Mouse (Mus musculus) ES-E14 (cell line): Measurements from ENCODE around the gene Pgap3. TPM values are rescaled to one million over a fixed set of nuclear protein-coding genes. Genes with fewer than 3 reads are reported as not detected.

Experiments used
- DNase-seq: peaks from one replicate; pipeline ENCODE4 v3.0.0-alpha.2; 2013; ENCODE audit warnings: low read depth, low spot score
- H3K27ac ChIP-seq: 2 replicates; pipeline ENCODE4 v1.5.1; 2012; ENCODE audit warnings: low read depth, mild to moderate bottlenecking, low read length, moderate library complexity, mixed read lengths; ENCODE audit not compliant: poor library complexity, insufficient read depth, severe bottlenecking
- H3K36me3 ChIP-seq: 2 replicates; pipeline ENCODE4 v1.6.1; 2012; ENCODE audit warnings: mild to moderate bottlenecking, low read length, moderate library complexity, mixed read lengths; ENCODE audit not compliant: control insufficient read depth, poor library complexity, insufficient read depth, severe bottlenecking
- H3K4me1 ChIP-seq, 2 experiments: fragments of 150-350 bp in 1 of 2; sonication (generic) in 1 of 2; 2 replicates each; pipeline ENCODE4 v1.6.1; 2012; ENCODE audit warnings: low read length in 2 of 2, mild to moderate bottlenecking in 1 of 2, mixed read lengths in 1 of 2; ENCODE audit not compliant: control insufficient read depth in 2 of 2, insufficient read depth in 2 of 2, poor library complexity in 1 of 2
- H3K4me3 ChIP-seq, 2 experiments: fragments of 150-350 bp in 1 of 2; sonication (generic) in 1 of 2; 2 replicates each; pipeline ENCODE4 v1.5.1; 2012; ENCODE audit warnings: low read length in 2 of 2, low read depth in 1 of 2, mild to moderate bottlenecking in 1 of 2, mixed read lengths in 1 of 2; ENCODE audit not compliant: insufficient read depth in 1 of 2, poor library complexity in 1 of 2, severe bottlenecking in 1 of 2
- H3K9ac ChIP-seq: 2 replicates; pipeline ENCODE4 v1.6.1; 2012; ENCODE audit warnings: low read depth, mild to moderate bottlenecking, low read length, mixed read lengths; ENCODE audit not compliant: poor library complexity, insufficient read depth, severe bottlenecking
- H3K9me3 ChIP-seq: fragments of 150-350 bp; sonication (generic); 2 replicates; pipeline ENCODE4 v1.6.1; 2012; ENCODE audit warnings: low read depth, mild to moderate bottlenecking, low read length; ENCODE audit not compliant: control insufficient read depth, insufficient read depth
- CHD2 ChIP-seq: IDR thresholded peaks from 2 replicates; pipeline ENCODE4 v1.6.1; 2014; ENCODE audit warnings: mild to moderate bottlenecking, low read depth, low read length, inconsistent platforms
- HCFC1 ChIP-seq: IDR thresholded peaks from 2 replicates; pipeline ENCODE4 v1.6.1; 2012; ENCODE audit warnings: low read length, inconsistent platforms, borderline replicate concordance; ENCODE audit not compliant: insufficient read depth
- MAFK ChIP-seq: IDR thresholded peaks from 2 replicates; pipeline ENCODE4 v1.6.1; 2014; ENCODE audit warnings: mild to moderate bottlenecking, low read depth, low read length, inconsistent platforms; ENCODE audit not compliant: insufficient read depth
- ZC3H11A ChIP-seq: IDR thresholded peaks from 2 replicates; pipeline ENCODE4 v1.6.1; 2012; ENCODE audit warnings: low read depth, mild to moderate bottlenecking, inconsistent platforms, low read length, borderline replicate concordance
- ZNF384 ChIP-seq: IDR thresholded peaks from 2 replicates; pipeline ENCODE4 v1.6.1; 2012; ENCODE audit warnings: low read depth, low read length, inconsistent platforms
- in situ Hi-C, 2 experiments: fragments of 600-800 bp; cut with MboI; formaldehyde crosslinking; loops; one replicate each; pipeline ENCODE4 v1.15.1; 2025; ENCODE audit warnings: low sequenced_read_pairs in 2 of 2, inconsistent platforms in 1 of 2; ENCODE audit not compliant: unreplicated experiment in 2 of 2
- total RNA-seq: library from RNA; depleted of rRNA; stranded (reverse); fragments of 300-350 nt; gene quantifications from 2 replicates; pipeline ENCODE4 v1.2.3, GENCODE M21; 2012

Pgap3 gene
- total RNA-seq, 1 experiment: 7.4 TPM

DNA sequence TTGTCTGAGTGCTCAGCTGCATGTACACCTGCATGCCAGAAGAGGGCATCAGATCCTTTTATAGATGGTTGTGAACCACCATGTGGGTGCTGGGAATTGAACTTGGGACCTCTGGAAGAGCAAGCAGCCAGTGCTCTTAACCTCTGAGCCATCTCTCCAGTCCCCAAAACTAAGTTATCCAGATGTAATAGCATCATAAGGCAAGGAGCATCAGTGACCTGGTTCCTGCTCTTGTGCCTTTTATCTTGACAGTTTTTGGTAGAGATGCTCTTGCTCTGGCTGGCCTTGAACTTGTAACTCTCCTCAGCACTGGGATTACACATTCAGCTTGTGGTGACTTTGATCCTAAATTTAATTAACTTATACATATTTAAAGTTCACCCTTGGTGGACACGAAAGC is 43.4 kb upstream of the Pgap3 start:
- H3K9me3 ChIP-seq: no peaks in the 10 kb centered on the region
- no peak for DNase-seq
- no peak overlapping the region for H3K9ac ChIP-seq
- TF ChIP-seq ZNF384 (no peak), MAFK (no peak), ZC3H11A (no peak), CHD2 (no peak), HCFC1 (no peak)
- no peak overlapping the region for H3K4me3 ChIP-seq
- H3K4me1 ChIP-seq: peaks cover under 1 to 11% of the 10 kb centered on the region in 2 experiments; a peak in 3 of 4 replicates
- H3K36me3 ChIP-seq: no peaks in the 10 kb centered on the region
- no peak overlapping the region for H3K27ac ChIP-seq
- in situ Hi-C loops: no loop called here

- in situ Hi-C loops: no loop called here
Observed at GRCm38 (mm10) chr11:98438331-98439158, 38.3 kb upstream of the Pgap3 start, which contains the start of gene Mien1. TSS of gene Mien1 (minus strand) at chr11:98438991.

GRCm38 (mm10) chr11:98437441-98437840 is 37.2 kb upstream of the Pgap3 start:
- in situ Hi-C loops: no loop called here
- Histone ChIP-seq H3K4me1 (0 out of 4 replicates have a peak, but pooled peaks cover 0 to 3% of the 10 kb centered on the region in 2 experiments), H3K4me3 (no peak overlapping the region), H3K36me3 (peaks cover 18% of the 10 kb centered on the region; the same call in 1 of the 2 replicates), H3K9ac (no peak overlapping the region), H3K27ac (no peak overlapping the region), H3K9me3 (no peaks in the 10 kb centered on the region)
- TF ChIP-seq ZC3H11A (no peak), CHD2 (no peak), HCFC1 (no peak), MAFK (no peak), ZNF384 (no peak)
- no peak for DNase-seq

More at GRCm38 (mm10) chr11:98438331-98439158, 38.3 kb upstream of the Pgap3 start, which contains the start of gene Mien1:
- H3K4me3 ChIP-seq: peak within 1 kb of the TSS; percentile 69 to 73
- peaks cover 14% of the 10 kb centered on the region; the same call in 1 of the 2 replicates for H3K36me3 ChIP-seq
- 0 out of 4 replicates have a peak, but pooled peaks cover 0 to 3% of the 10 kb centered on the region in 2 experiments for H3K4me1 ChIP-seq
- no peaks in the 10 kb centered on the region for H3K9me3 ChIP-seq
- peak; percentile 64; the same call in 1 of the 2 replicates for TF ChIP-seq HCFC1
- no peak for TF ChIP-seq MAFK
- no peak for TF ChIP-seq ZC3H11A
- peak within 1 kb of the TSS; percentile 76 for H3K9ac ChIP-seq
- DNase-seq: peak; percentile 85
- peak within 1 kb of the TSS; percentile 36; the same call in 1 of the 2 replicates for H3K27ac ChIP-seq

- H3K9me3 ChIP-seq: no peaks in the 10 kb centered on the region
- H3K27ac ChIP-seq: no peak overlapping the region
- H3K9ac ChIP-seq: no peak overlapping the region
- 0 out of 4 replicates have a peak, but pooled peaks cover 0 to 3% of the 10 kb centered on the region in 2 experiments for H3K4me1 ChIP-seq
- in situ Hi-C loops: no loop called here
- H3K36me3 ChIP-seq: peaks cover 18% of the 10 kb centered on the region; the same call in 1 of the 2 replicates
- DNase-seq: no peak
- no peak overlapping the region for H3K4me3 ChIP-seq
- no peak for TF ChIP-seq HCFC1
- TF ChIP-seq CHD2: no peak
- no peak for TF ChIP-seq ZNF384
- no peak for TF ChIP-seq MAFK
- no peak for TF ChIP-seq ZC3H11A
Observed at GRCm38 (mm10) chr11:98435723-98436122, 35.4 kb upstream of the Pgap3 start.
